Mouse (Mus musculus) forebrain, embryonic 16.5 days (tissue): ENCODE results near the gene Polg2. TPM values are rescaled to one million over a fixed set of nuclear protein-coding genes. Genes with fewer than 3 reads are reported as not detected.

ENCODE experiments used
- ATAC-seq: fragments of 200-750 bp; cut with Nextera tagmentation; 2 replicates; pipeline ENCODE4 v1.8.0; 2017; ENCODE audit warnings: mild to moderate bottlenecking, moderate library complexity
- H3K27ac ChIP-seq: fragments of 300-500 bp; sonication (generic); 2 replicates; pipeline ENCODE4 v1.5.1; 2014; ENCODE audit warnings: low read length, control low read depth
- H3K27me3 ChIP-seq: fragments of 300-500 bp; sonication (generic); replicated peaks from 2 replicates; pipeline ENCODE4 v1.6.1; 2014; ENCODE audit warnings: low read length; ENCODE audit not compliant: control insufficient read depth, insufficient read depth
- H3K36me3 ChIP-seq: fragments of 300-500 bp; sonication (generic); 2 replicates; pipeline ENCODE4 v1.6.1; 2014; ENCODE audit not compliant: control insufficient read depth, insufficient read depth
- H3K4me1 ChIP-seq: fragments of 300-500 bp; sonication (generic); replicated peaks from 2 replicates; pipeline ENCODE4 v1.6.1; 2014; ENCODE audit warnings: low read length; ENCODE audit not compliant: control insufficient read depth, insufficient read depth
- H3K4me2 ChIP-seq: fragments of 300-500 bp; sonication (generic); 2 replicates; pipeline ENCODE4 v1.6.1; 2014; ENCODE audit warnings: mild to moderate bottlenecking, low read length, control low read depth
- H3K4me3 ChIP-seq: fragments of 300-500 bp; sonication (generic); replicated peaks from 2 replicates; pipeline ENCODE4 v1.5.1; 2014; ENCODE audit warnings: mild to moderate bottlenecking, low read length, control low read depth
- H3K9ac ChIP-seq: fragments of 300-500 bp; sonication (generic); replicated peaks from 2 replicates; pipeline ENCODE4 v1.6.1; 2014; ENCODE audit warnings: low read depth, low read length, control low read depth
- H3K9me3 ChIP-seq: fragments of 300-500 bp; sonication (generic); 2 replicates; pipeline ENCODE4 v1.6.1; 2016; ENCODE audit warnings: low read length; ENCODE audit not compliant: control insufficient read depth
- WGBS: fragments of 180-500 bp; shearing (Covaris S2); extraction: QIAGEN DNeasy Blood & Tissue Kit; methylation state at CpG from one replicate; pipeline ENCODE4 v1.1.7; 2014; 5-methylcytosine and 5-hydroxymethylcytosine counted together
- polyA plus RNA-seq: library from polyadenylated mRNA; unstranded; fragments of >200 nt; fragmentation: Nextera tagmentation; extraction: Ambion mirVana; gene quantifications from 2 replicates; pipeline ENCODE4 v1.2.1, GENCODE M21; 2015

The Polg2 gene
- polyA plus RNA-seq, 1 experiment from 2014 or later, result 8.9 TPM

DNA sequence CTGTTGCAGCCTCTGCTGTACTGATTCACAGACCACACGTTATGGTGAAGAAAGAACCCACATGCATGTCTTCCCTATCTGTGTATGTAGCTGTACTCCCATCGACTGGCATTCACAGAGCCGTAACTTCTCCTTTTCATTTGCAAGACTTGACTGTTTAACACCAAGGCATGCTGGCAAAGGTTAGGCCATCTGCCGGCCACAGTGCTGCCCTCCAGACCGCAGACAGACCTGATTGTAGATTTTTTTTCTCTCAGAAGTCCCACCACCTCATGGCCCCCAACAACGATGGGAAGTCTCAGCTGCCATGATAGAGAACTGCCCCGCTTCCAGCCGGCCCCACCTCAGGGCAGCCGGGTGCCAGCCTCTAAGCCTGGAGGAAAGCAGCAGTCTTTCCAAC lies 40.3 kb upstream of the Polg2 start:
- no peaks in the 10 kb centered on the region for H3K27me3 ChIP-seq
- no peak for ATAC-seq
- H3K27ac ChIP-seq, result no peak overlapping the region
- peaks cover 12% of the 10 kb centered on the region for H3K4me1 ChIP-seq
- H3K4me3 ChIP-seq, result no peak overlapping the region
- H3K4me2 ChIP-seq, result no peak overlapping the region
- H3K9ac ChIP-seq, result no peak overlapping the region
- 88% methylated on average over 9 of the region's 9 CpGs for WGBS
- peaks cover 12% of the 10 kb centered on the region for H3K36me3 ChIP-seq
- no peaks in the 10 kb centered on the region for H3K9me3 ChIP-seq

GRCm38 (mm10) chr11:106818341-106818740 lies 39.0 kb upstream of the Polg2 start:
- H3K4me3 ChIP-seq, result no peak overlapping the region
- peaks cover 18% of the 10 kb centered on the region for H3K36me3 ChIP-seq
- no peak overlapping the region for H3K4me2 ChIP-seq
- H3K4me1 ChIP-seq, result peaks cover 12% of the 10 kb centered on the region
- H3K9me3 ChIP-seq, result no peaks in the 10 kb centered on the region
- ATAC-seq, result peak; percentile 83
- no peak overlapping the region for H3K9ac ChIP-seq
- peak overlapping the region; percentile 28 for H3K27ac ChIP-seq
- 13% methylated on average over 9 of the region's 9 CpGs for WGBS
- H3K27me3 ChIP-seq, result no peaks in the 10 kb centered on the region

DNA sequence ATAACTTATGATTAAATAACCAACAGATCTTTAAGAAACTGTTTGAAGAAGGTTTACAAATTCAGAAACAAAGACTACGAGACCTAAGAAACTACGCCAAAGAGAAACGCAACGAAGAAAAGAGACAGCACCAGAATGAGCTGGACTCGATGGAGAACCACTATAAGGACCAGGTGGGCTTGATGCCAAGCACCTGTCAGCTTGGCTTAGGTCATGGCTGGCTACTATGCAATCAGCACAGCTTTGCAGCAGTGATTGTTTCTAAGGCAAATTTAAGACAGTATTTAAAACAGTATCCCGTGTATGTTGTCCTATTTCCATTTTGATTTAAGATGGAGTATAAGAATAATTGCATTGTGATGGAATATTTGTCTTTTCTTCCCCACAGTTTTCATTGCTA lies 38.5 kb upstream of the Polg2 start:
- 0 out of 2 replicates have a peak, but pooled peaks have one; percentile 50 for ATAC-seq
- Histone ChIP-seq H3K27ac (peak overlapping the region; percentile 28), H3K4me3 (no peak overlapping the region), H3K9me3 (no peaks in the 10 kb centered on the region), H3K9ac (no peak overlapping the region), H3K36me3 (peaks cover 18% of the 10 kb centered on the region), H3K4me1 (peaks cover 12% of the 10 kb centered on the region), H3K4me2 (no peak overlapping the region), H3K27me3 (no peaks in the 10 kb centered on the region)
- 39% methylated on average over 6 of the region's 6 CpGs for WGBS

DNA sequence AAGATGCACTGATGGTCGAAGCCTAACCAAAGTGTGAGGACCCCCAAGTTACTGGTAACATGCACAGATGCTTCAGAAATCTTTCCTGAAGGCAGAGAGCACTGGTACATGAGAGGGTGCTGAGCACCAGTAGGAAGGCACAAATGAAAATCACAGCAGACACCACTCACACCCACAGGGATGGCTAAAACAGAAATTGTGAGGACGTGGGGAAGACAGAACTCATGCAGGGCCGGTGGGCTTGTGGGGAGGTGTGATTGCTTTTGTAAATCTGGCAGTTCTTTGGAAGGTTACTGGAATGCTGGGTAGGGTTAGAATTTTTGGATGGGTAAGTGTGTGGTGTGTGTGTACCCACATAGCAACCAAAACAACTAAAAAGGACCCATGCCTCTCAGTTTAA lies 37.8 kb upstream of the Polg2 start:
- H3K9ac ChIP-seq, result no peak overlapping the region
- H3K27ac ChIP-seq, result no peak overlapping the region
- H3K27me3 ChIP-seq, result no peaks in the 10 kb centered on the region
- ATAC-seq, result no peak
- no peaks in the 10 kb centered on the region for H3K9me3 ChIP-seq
- H3K36me3 ChIP-seq, result peaks cover 15% of the 10 kb centered on the region
- 71% methylated on average over 3 of the region's 3 CpGs for WGBS
- no peak overlapping the region for H3K4me3 ChIP-seq
- no peak overlapping the region for H3K4me2 ChIP-seq
- H3K4me1 ChIP-seq, result peaks cover 12% of the 10 kb centered on the region

- H3K4me3 ChIP-seq, result no peak overlapping the region
- ATAC-seq, result no peak
- peaks cover 12% of the 10 kb centered on the region for H3K4me1 ChIP-seq
- peaks cover 15% of the 10 kb centered on the region for H3K36me3 ChIP-seq
- H3K9me3 ChIP-seq, result no peaks in the 10 kb centered on the region
- H3K9ac ChIP-seq, result no peak overlapping the region
- no peak overlapping the region for H3K4me2 ChIP-seq
- H3K27me3 ChIP-seq, result no peaks in the 10 kb centered on the region
- 80% methylated on average over 7 of the region's 7 CpGs for WGBS
- no peak overlapping the region for H3K27ac ChIP-seq
Observed at GRCm38 (mm10) chr11:106816316-106816715, 37.0 kb upstream of the Polg2 start.

DNA sequence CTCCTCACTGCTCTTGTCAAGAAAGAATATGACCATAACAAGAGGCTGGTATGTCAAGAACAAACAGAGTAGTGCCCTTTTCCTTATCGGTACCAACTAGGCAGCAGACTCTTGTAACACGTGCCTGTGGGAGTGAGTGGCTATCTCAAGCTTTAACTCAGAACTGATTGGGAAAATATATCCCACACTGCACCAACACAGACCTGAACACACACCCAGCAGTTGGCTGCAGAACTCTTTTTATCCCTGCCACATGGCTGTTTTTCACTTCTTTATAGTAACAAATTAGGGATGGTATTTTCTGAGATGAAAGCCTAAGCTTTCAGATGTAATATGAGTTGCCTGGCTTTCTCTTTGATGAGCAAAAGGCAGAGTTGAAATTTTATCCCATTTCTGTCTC lies 36.4 kb upstream of the Polg2 start:
- H3K27me3 ChIP-seq, result no peaks in the 10 kb centered on the region
- H3K9me3 ChIP-seq, result no peaks in the 10 kb centered on the region
- no peak overlapping the region for H3K4me2 ChIP-seq
- no peak overlapping the region for H3K4me3 ChIP-seq
- H3K9ac ChIP-seq, result no peak overlapping the region
- H3K27ac ChIP-seq, result no peak overlapping the region
- H3K4me1 ChIP-seq, result peaks cover 12% of the 10 kb centered on the region
- 89% methylated on average over 2 of the region's 2 CpGs for WGBS
- no peak for ATAC-seq
- peaks cover 19% of the 10 kb centered on the region for H3K36me3 ChIP-seq

- Histone ChIP-seq H3K4me2 (no peak overlapping the region), H3K9ac (no peak overlapping the region), H3K4me3 (no peak overlapping the region), H3K27ac (no peak overlapping the region), H3K4me1 (peaks cover 12% of the 10 kb centered on the region), H3K9me3 (no peaks in the 10 kb centered on the region), H3K27me3 (no peaks in the 10 kb centered on the region), H3K36me3 (peaks cover 21% of the 10 kb centered on the region)
- 94% methylated on average over 2 of the region's 2 CpGs for WGBS
- no peak for ATAC-seq
Observed at GRCm38 (mm10) chr11:106815331-106815730, 36.0 kb upstream of the Polg2 start.

DNA sequence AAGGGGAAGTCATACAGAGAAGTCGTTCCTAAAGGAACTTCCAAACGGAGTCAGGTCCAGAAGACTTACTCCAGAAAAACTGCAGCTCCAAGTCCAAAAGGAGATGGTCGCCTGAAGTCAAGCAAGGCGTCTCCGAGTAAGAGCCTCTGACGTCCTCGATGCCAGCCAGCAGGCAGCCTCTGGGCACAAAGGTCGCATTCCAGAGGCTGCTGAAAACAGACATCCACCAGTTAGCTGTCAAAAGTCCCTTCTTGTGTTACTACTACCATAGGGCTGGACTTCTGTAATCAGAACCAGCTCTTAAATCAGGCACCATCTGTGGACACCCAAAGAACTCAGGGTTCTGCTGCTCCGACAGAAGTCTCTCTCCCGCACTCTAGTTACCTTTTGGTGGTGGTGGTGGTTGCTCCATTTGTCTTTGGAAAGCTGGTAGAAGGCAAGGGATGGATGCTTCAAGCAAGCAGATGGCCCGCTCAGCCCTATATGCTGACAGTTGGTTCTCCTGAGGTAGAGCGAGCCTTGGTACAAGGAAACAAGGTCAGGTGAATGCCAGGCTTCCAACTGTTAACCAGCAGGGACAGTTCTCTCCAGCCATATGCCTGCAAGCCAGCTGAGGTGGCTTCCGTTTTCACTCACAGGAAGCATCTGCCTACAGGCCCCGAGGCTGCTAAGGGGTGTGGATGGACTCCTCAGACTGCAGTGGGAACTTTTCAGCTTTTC lies 35.4 kb upstream of the Polg2 start:
- H3K4me2 ChIP-seq, result no peak overlapping the region
- H3K36me3 ChIP-seq, result peaks cover 21% of the 10 kb centered on the region
- 87% methylated on average over 14 of the region's 14 CpGs for WGBS
- no peak overlapping the region for H3K27ac ChIP-seq
- no peaks in the 10 kb centered on the region for H3K27me3 ChIP-seq
- peaks cover 12% of the 10 kb centered on the region for H3K4me1 ChIP-seq
- H3K4me3 ChIP-seq, result no peak overlapping the region
- H3K9ac ChIP-seq, result no peak overlapping the region
- no peak for ATAC-seq
- H3K9me3 ChIP-seq, result no peaks in the 10 kb centered on the region

DNA sequence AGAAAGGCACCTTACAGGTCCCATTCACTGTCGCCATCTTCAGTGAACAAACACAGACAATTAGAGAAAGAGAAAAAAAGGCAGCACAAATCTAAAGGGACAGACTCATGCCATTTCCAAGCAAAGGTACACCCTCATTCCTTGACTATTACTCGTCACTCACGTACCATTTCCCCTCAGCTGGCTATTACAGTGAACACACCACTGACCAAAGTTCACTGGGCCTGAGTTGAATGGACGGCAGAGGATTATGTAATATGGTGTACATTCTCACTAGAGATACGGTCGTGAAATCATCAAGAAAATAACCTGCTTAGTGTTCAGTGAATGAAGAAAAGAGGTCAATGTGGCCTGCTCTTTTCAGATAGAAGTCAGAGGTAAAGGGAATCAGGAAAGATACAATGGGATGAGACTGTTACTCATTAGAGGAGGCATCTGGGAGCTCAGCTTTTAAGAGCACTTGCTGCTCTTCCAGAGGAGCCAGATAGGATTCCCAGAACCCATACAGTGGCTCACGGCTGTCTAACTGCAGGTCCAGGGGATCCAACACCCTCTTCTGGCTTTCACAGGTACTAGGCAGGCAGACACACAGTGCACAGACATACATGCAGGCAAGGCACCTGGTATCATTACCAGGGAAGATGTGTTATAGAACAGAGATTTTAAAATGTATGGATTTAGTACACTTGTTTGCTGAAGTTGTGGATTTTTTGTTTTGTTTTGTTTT lies 33.2 kb upstream of the Polg2 start:
- Histone ChIP-seq H3K36me3 (peaks cover 21% of the 10 kb centered on the region), H3K4me1 (no peaks in the 10 kb centered on the region), H3K9ac (no peak overlapping the region), H3K4me2 (no peak overlapping the region), H3K4me3 (no peak overlapping the region), H3K27me3 (no peaks in the 10 kb centered on the region), H3K9me3 (no peaks in the 10 kb centered on the region), H3K27ac (no peak overlapping the region)
- no peak for ATAC-seq
- WGBS, result 92% methylated on average over 7 of the region's 7 CpGs
